Mouse (Mus musculus) embryonic facial prominence, embryonic 13.5 days (tissue): Measurements from ENCODE around the gene Bfar. TPM values are rescaled to one million over a fixed set of nuclear protein-coding genes. Genes with fewer than 3 reads are reported as not detected.

Experiments used
- ATAC-seq: fragments of 200-750 bp; cut with Nextera tagmentation; 2 replicates; pipeline ENCODE4 v1.8.0; 2017; ENCODE audit warnings: low read depth; ENCODE audit not compliant: insufficient number of reproducible peaks, insufficient read depth, low FRiP score, low TSS enrichment
- H3K27ac ChIP-seq: fragments of 300-500 bp; sonication (generic); 2 replicates; pipeline ENCODE4 v1.5.1; 2015; ENCODE audit warnings: moderate library complexity, mild to moderate bottlenecking, inconsistent platforms
- H3K27me3 ChIP-seq: fragments of 300-500 bp; sonication (generic); 2 replicates; pipeline ENCODE4 v1.6.1; 2015; ENCODE audit warnings: mild to moderate bottlenecking, inconsistent platforms
- H3K36me3 ChIP-seq: fragments of 300-500 bp; sonication (generic); 2 replicates; pipeline ENCODE4 v1.6.1; 2015; ENCODE audit warnings: mild to moderate bottlenecking, inconsistent platforms
- H3K4me1 ChIP-seq: fragments of 300-500 bp; sonication (generic); 2 replicates; pipeline ENCODE4 v1.6.1; 2015; ENCODE audit warnings: inconsistent platforms
- H3K4me2 ChIP-seq: fragments of 300-500 bp; sonication (generic); 2 replicates; pipeline ENCODE4 v1.6.1; 2015; ENCODE audit warnings: moderate library complexity, mild to moderate bottlenecking, inconsistent platforms
- H3K4me3 ChIP-seq: fragments of 300-500 bp; sonication (generic); 2 replicates; pipeline ENCODE4 v1.5.1; 2015; ENCODE audit warnings: mild to moderate bottlenecking, inconsistent platforms
- H3K9ac ChIP-seq: fragments of 300-500 bp; sonication (generic); 2 replicates; pipeline ENCODE4 v1.6.1; 2015; ENCODE audit warnings: mild to moderate bottlenecking, inconsistent platforms
- H3K9me3 ChIP-seq: fragments of 300-500 bp; sonication (generic); 2 replicates; pipeline ENCODE4 v1.6.1; 2016; ENCODE audit warnings: inconsistent platforms
- WGBS: fragments of 180-500 bp; shearing (Covaris S2); methylation state at CpG from one replicate; pipeline ENCODE4 v1.1.7; 2015; ENCODE audit warnings: mixed read lengths; 5-methylcytosine and 5-hydroxymethylcytosine counted together
- polyA plus RNA-seq: library from polyadenylated mRNA; unstranded; fragments of >200 nt; fragmentation: Nextera tagmentation; extraction: Ambion mirVana; gene quantifications from 2 replicates; pipeline ENCODE4 v1.2.1, GENCODE M21; 2015

Bfar gene
- polyA plus RNA-seq, 1 experiment from 2014 or later = 47.6 TPM

- ATAC-seq = no peak
- 93% methylated on average over 13 of the region's 13 CpGs for WGBS
- H3K9ac ChIP-seq = no peak overlapping the region
- H3K4me1 ChIP-seq = 0 out of 2 replicates have a peak, but pooled peaks cover 5% of the 10 kb centered on the region
- H3K9me3 ChIP-seq = no peaks in the 10 kb centered on the region
- H3K4me3 ChIP-seq = no peak overlapping the region
- no peak overlapping the region for H3K27ac ChIP-seq
- no peak overlapping the region for H3K4me2 ChIP-seq
- no peaks in the 10 kb centered on the region for H3K36me3 ChIP-seq
- peaks cover 25% of the 10 kb centered on the region for H3K27me3 ChIP-seq
Observed at GRCm38 (mm10) chr16:13750626-13751025, 79.0 kb downstream of the Bfar start.

Other genes with a start within 250 kb of the Bfar start
- 41.8 and 42.2 TPM in 2 replicates for gene Parn, start 3.7 kb upstream of the Bfar start, polyA plus RNA-seq
- gene 3110001I22Rik, start 71 bp downstream of the Bfar start, polyA plus RNA-seq = 6.2 and 7.1 TPM in 2 replicates
- 0.15 TPM in 1 of 2 replicates, not detected in the other for gene Pla2g10, start 59.1 kb downstream of the Bfar start, polyA plus RNA-seq
- 70.2 and 72.7 TPM in 2 replicates for gene Rrn3, start 108.8 kb downstream of the Bfar start, polyA plus RNA-seq
- 235 and 236 TPM in 2 replicates for gene Ntan1, start 147.0 kb downstream of the Bfar start, polyA plus RNA-seq
- 92.5 and 106 TPM in 2 replicates for gene Pdxdc1, start 231.3 kb downstream of the Bfar start, polyA plus RNA-seq
- gene Mpv17l, start 231.3 kb downstream of the Bfar start, polyA plus RNA-seq = 4.0 and 5.3 TPM in 2 replicates